Mouse (Mus musculus) left cerebral cortex, adult 18-20 months (tissue): Measurements from ENCODE around the gene Fxr1. TPM values are rescaled to one million over a fixed set of nuclear protein-coding genes. Genes with fewer than 3 reads are reported as not detected.
"Not testable (repeated sequence)": the region's sequence is repeated elsewhere in the genome, so short reads cannot be mapped to it uniquely, and the experiment has no call there.

Experiments used
- DNase-seq, 2 experiments: peaks; one replicate each; pipeline ENCODE4 v3.0.0; 2021 to 2022; ENCODE audit warnings: low spot score in 2 of 2, mixed read lengths in 1 of 2
- total RNA-seq, 2 experiments: library from RNA; stranded (reverse); gene quantifications; 2 replicates each; pipeline ENCODE4 v1.2.3; 2021

Gene Fxr1
- total RNA-seq, 2 experiments from 2014 or later: 77.5 to 79.6 TPM

GRCm38 (mm10) chr3:34041990-34042389 is 22.2 kb downstream of the Fxr1 start:
- DNase-seq: no peak

- no peak for DNase-seq
Observed at GRCm38 (mm10) chr3:34062352-34062751, 42.6 kb downstream of the Fxr1 start.

GRCm38 (mm10) chr3:34068943-34069342 is 49.2 kb downstream of the Fxr1 start:
- DNase-seq: not testable (repeated sequence)

- DNase-seq: no peak
Observed at GRCm38 (mm10) chr3:34072726-34073125, 53.0 kb downstream of the Fxr1 start.

GRCm38 (mm10) chr3:34076058-34076759 is 56.5 kb downstream of the Fxr1 start:
- no peak for DNase-seq

- peak; percentile 96 to 97 for DNase-seq
Observed at GRCm38 (mm10) chr3:34080900-34081662, 61.3 kb downstream of the Fxr1 start, which contains the start of gene Dnajc19. Gene Dnajc19, minus strand, starts transcription at chr3:34081321.

- no peak for DNase-seq
Observed at GRCm38 (mm10) chr3:34081929-34082328, 62.2 kb downstream of the Fxr1 start.

- no peak for DNase-seq
Observed at GRCm38 (mm10) chr3:34083655-34084054, 63.9 kb downstream of the Fxr1 start.

GRCm38 (mm10) chr3:34102891-34103290 is 83.1 kb downstream of the Fxr1 start:
- no peak for DNase-seq

- no peak for DNase-seq
Observed at GRCm38 (mm10) chr3:34103902-34104672, 84.3 kb downstream of the Fxr1 start.

GRCm38 (mm10) chr3:34106421-34106820 is 86.7 kb downstream of the Fxr1 start:
- no peak for DNase-seq

- no peak for DNase-seq
Observed at GRCm38 (mm10) chr3:34107631-34108030, 87.9 kb downstream of the Fxr1 start.

- DNase-seq: no peak
Observed at GRCm38 (mm10) chr3:34111941-34112685, 92.4 kb downstream of the Fxr1 start.

GRCm38 (mm10) chr3:34115806-34116205 is 96.1 kb downstream of the Fxr1 start:
- DNase-seq: no peak

- no peak for DNase-seq
Observed at GRCm38 (mm10) chr3:34119869-34120268, 100.1 kb downstream of the Fxr1 start.

Other genes with a start within 250 kb of the Fxr1 start
- 10 to 100 TPM; 66.9 to 84.5 TPM for gene Ttc14, start 220.1 kb upstream of the Fxr1 start, total RNA-seq
- gene Ccdc39, start 175.6 kb upstream of the Fxr1 start, total RNA-seq: 10 to 100 TPM; 22.1 to 22.6 TPM
- 10 to 100 TPM; 51.2 to 60.2 TPM for gene Dnajc19, start 61.4 kb downstream of the Fxr1 start, total RNA-seq